Mouse (Mus musculus) ovary, adult 10 weeks (tissue): ENCODE results near the gene Rnf133. TPM values are rescaled to one million over a fixed set of nuclear protein-coding genes. Genes with fewer than 3 reads are reported as not detected.

Experiments used
- polyA plus RNA-seq: library from polyadenylated mRNA; stranded (reverse); fragments of 350-450 nt; fragmentation: Illumina TruSeq; extraction: RNeasy Lipid Tissue Mini Kit (QIAGEN cat#74804); gene quantifications from one replicate; pipeline ENCODE4 v1.2.3, GENCODE M21; 2014

The Rnf133 gene
- not detected for polyA plus RNA-seq

GRCm38 (mm10) chr6:23650205-23650604 is at the start of gene Rnf133:
Gene Rnf133, minus strand, starts transcription at chr6:23650305.

GRCm38 (mm10) chr6:23655036-23655435 is 4.9 kb upstream of the Rnf133 start, which contains the start of gene Rnf148:
Gene Rnf148, minus strand, starts transcription at chr6:23655136.

Other genes with a start within 250 kb of the Rnf133 start
- gene Rnf148, start 4.8 kb upstream of the Rnf133 start, polyA plus RNA-seq = not detected
- gene Cadps2, start 189.1 kb upstream of the Rnf133 start, polyA plus RNA-seq = 10.4 TPM